Mouse (Mus musculus): ENCODE data around the gene Tmem132e. TPM values are rescaled to one million over a fixed set of nuclear protein-coding genes. Genes with fewer than 3 reads are reported as not detected.

Gene Tmem132e
- total and polyA plus RNA-seq, 3 experiments, result not detected

GRCm38 (mm10) chr11:82434091-82434831 is 45.6 kb downstream of the Tmem132e start:
- Histone ChIP-seq H3K79me2 (replicated peaks; ENCODE audit: control insufficient read depth, extremely low read depth, insufficient read depth, poor library complexity, severe bottlenecking) (no peaks in the 10 kb centered on the region), H3K36me3 (replicated peaks in 1 of 2; ENCODE audit: control insufficient read depth in 1 of 2, insufficient read depth in 1 of 2, low read length in 1 of 2) (no peaks in the 10 kb centered on the region), H3K9ac (ENCODE audit: insufficient read depth, low read depth) (no peak overlapping the region), H3K27ac (ENCODE audit: insufficient read depth, low read depth) (no peak overlapping the region), H3K4me3 (replicated peaks in 1 of 3; ENCODE audit: low read depth in 2 of 3, low read length in 2 of 3, poor library complexity in 1 of 3) (no peak overlapping the region), H3K9me3 (replicated peaks; ENCODE audit: low read length) (peaks cover under 1% of the 10 kb centered on the region), H3K4me2 (ENCODE audit: insufficient read depth, low read depth, poor library complexity, severe bottlenecking) (no peak overlapping the region), H3K4me1 (ENCODE audit: control insufficient read depth in 1 of 2, insufficient read depth in 2 of 2) (no peaks in the 10 kb centered on the region), H3K27me3 (replicated peaks) (peaks cover 94% of the 10 kb centered on the region)
- in situ Hi-C loops (cut with MboI; ENCODE audit: low pct_ligation_motif_present, low pct_unique_long_range_greater_than_20kb, low sequenced_read_pairs), result no loop called here
- DNase-seq (ENCODE audit: extremely low read depth), result no peak
- no peak for TF ChIP-seq TCF12 (IDR thresholded peaks at IDR 0.05; ENCODE audit: low read depth, low read length)
- TF ChIP-seq NELFE (IDR thresholded peaks at IDR 0.05; ENCODE audit: low read depth, low read length), result no peak
- no peak for TF ChIP-seq ZKSCAN1 (IDR thresholded peaks at IDR 0.05; ENCODE audit: borderline replicate concordance, low read depth, low read length)
- TF ChIP-seq IRF4 (IDR thresholded peaks at IDR 0.05; ENCODE audit: low read depth, low read length), result no peak
- no peak for TF ChIP-seq BHLHE40 (IDR thresholded peaks at IDR 0.05; ENCODE audit: low read depth, low read length)
- no peak for TF ChIP-seq RCOR1 (conservative IDR thresholded peaks at IDR 0.05; ENCODE audit: low read depth, low read length)
- no peak for TF ChIP-seq MAZ (IDR thresholded peaks at IDR 0.05; ENCODE audit: low read depth, low read length)
- dilution Hi-C loops (cut with MboI; ENCODE audit: extremely low pct_ligation_motif_present, extremely low pct_unique_long_range_greater_than_20kb, low sequenced_read_pairs), result no loop called here

- Histone ChIP-seq H3K36me3 (replicated peaks in 1 of 2; ENCODE audit: control insufficient read depth in 1 of 2, insufficient read depth in 1 of 2, low read length in 1 of 2) (no peaks in the 10 kb centered on the region), H3K9me3 (replicated peaks; ENCODE audit: low read length) (peaks cover 5% of the 10 kb centered on the region), H3K4me2 (ENCODE audit: insufficient read depth, low read depth, poor library complexity, severe bottlenecking) (no peak overlapping the region), H3K4me1 (ENCODE audit: control insufficient read depth in 1 of 2, insufficient read depth in 2 of 2) (no peaks in the 10 kb centered on the region), H3K9ac (ENCODE audit: insufficient read depth, low read depth) (no peak overlapping the region), H3K27ac (ENCODE audit: insufficient read depth, low read depth) (no peak overlapping the region), H3K4me3 (replicated peaks in 1 of 3; ENCODE audit: low read depth in 2 of 3, low read length in 2 of 3, poor library complexity in 1 of 3) (no peak overlapping the region), H3K79me2 (replicated peaks; ENCODE audit: control insufficient read depth, extremely low read depth, insufficient read depth, poor library complexity, severe bottlenecking) (no peaks in the 10 kb centered on the region), H3K27me3 (replicated peaks) (peaks cover 95% of the 10 kb centered on the region)
- in situ Hi-C loops (cut with MboI; ENCODE audit: low pct_ligation_motif_present, low pct_unique_long_range_greater_than_20kb, low sequenced_read_pairs), result no loop called here
- dilution Hi-C loops (cut with MboI; ENCODE audit: extremely low pct_ligation_motif_present, extremely low pct_unique_long_range_greater_than_20kb, low sequenced_read_pairs), result no loop called here
- DNase-seq (ENCODE audit: extremely low read depth), result no peak
- no peak for TF ChIP-seq POLR2A (IDR thresholded peaks at IDR 0.05; ENCODE audit: low read depth, low read length)
- no peak for TF ChIP-seq EP300 (IDR thresholded peaks at IDR 0.05; ENCODE audit: low read length)
- TF ChIP-seq ELF1 (IDR thresholded peaks at IDR 0.05; ENCODE audit: low read depth, low read length), result no peak
- no peak for TF ChIP-seq MYC (IDR thresholded peaks at IDR 0.05; ENCODE audit: low read depth, low read length)
Measured at GRCm38 (mm10) chr11:82434832-82435182, 46.1 kb downstream of the Tmem132e start.

GRCm38 (mm10) chr11:82448485-82448884 is 59.8 kb downstream of the Tmem132e start:
- Histone ChIP-seq H3K27me3 (replicated peaks) (peaks cover 90% of the 10 kb centered on the region), H3K79me2 (replicated peaks; ENCODE audit: control insufficient read depth, extremely low read depth, insufficient read depth, poor library complexity, severe bottlenecking) (no peaks in the 10 kb centered on the region), H3K27ac (ENCODE audit: insufficient read depth, low read depth) (no peak overlapping the region), H3K4me3 (replicated peaks in 1 of 3; ENCODE audit: low read depth in 2 of 3, low read length in 2 of 3, poor library complexity in 1 of 3) (no peak overlapping the region), H3K4me1 (ENCODE audit: control insufficient read depth in 1 of 2, insufficient read depth in 2 of 2) (no peaks in the 10 kb centered on the region), H3K9ac (ENCODE audit: insufficient read depth, low read depth) (no peak overlapping the region), H3K36me3 (replicated peaks in 1 of 2; ENCODE audit: control insufficient read depth in 1 of 2, insufficient read depth in 1 of 2, low read length in 1 of 2) (no peaks in the 10 kb centered on the region), H3K4me2 (ENCODE audit: insufficient read depth, low read depth, poor library complexity, severe bottlenecking) (no peak overlapping the region), H3K9me3 (replicated peaks; ENCODE audit: low read length) (no peaks in the 10 kb centered on the region)
- dilution Hi-C loops (cut with MboI; ENCODE audit: extremely low pct_ligation_motif_present, extremely low pct_unique_long_range_greater_than_20kb, low sequenced_read_pairs), result no loop called here
- in situ Hi-C loops (cut with MboI; ENCODE audit: low pct_ligation_motif_present, low pct_unique_long_range_greater_than_20kb, low sequenced_read_pairs), result no loop called here
- DNase-seq (ENCODE audit: extremely low read depth), result no peak
- TF ChIP-seq ELF1 (IDR thresholded peaks at IDR 0.05; ENCODE audit: low read depth, low read length) (0 out of 2 replicates have a peak, but pooled peaks have one; percentile 30), TBP (conservative IDR thresholded peaks at IDR 0.05; ENCODE audit: low read depth, low read length) (no peak), USF1 (IDR thresholded peaks at IDR 0.05; ENCODE audit: low read depth, low read length) (no peak)

Data from CH12.LX (cell line).